Mouse (Mus musculus) heart, adult 11 months (tissue): ENCODE results near the gene C2cd2l.
A peak's percentile ranks its signal among the peaks of the same experiment; 100 is the strongest.
"Not testable (repeated sequence)": the region's sequence is repeated elsewhere in the genome, so short reads cannot be mapped to it uniquely, and the experiment has no call there.

Source experiments
- DNase-seq: peaks from one replicate; pipeline ENCODE4 v3.0.0; 2022

Gene C2cd2l

DNA sequence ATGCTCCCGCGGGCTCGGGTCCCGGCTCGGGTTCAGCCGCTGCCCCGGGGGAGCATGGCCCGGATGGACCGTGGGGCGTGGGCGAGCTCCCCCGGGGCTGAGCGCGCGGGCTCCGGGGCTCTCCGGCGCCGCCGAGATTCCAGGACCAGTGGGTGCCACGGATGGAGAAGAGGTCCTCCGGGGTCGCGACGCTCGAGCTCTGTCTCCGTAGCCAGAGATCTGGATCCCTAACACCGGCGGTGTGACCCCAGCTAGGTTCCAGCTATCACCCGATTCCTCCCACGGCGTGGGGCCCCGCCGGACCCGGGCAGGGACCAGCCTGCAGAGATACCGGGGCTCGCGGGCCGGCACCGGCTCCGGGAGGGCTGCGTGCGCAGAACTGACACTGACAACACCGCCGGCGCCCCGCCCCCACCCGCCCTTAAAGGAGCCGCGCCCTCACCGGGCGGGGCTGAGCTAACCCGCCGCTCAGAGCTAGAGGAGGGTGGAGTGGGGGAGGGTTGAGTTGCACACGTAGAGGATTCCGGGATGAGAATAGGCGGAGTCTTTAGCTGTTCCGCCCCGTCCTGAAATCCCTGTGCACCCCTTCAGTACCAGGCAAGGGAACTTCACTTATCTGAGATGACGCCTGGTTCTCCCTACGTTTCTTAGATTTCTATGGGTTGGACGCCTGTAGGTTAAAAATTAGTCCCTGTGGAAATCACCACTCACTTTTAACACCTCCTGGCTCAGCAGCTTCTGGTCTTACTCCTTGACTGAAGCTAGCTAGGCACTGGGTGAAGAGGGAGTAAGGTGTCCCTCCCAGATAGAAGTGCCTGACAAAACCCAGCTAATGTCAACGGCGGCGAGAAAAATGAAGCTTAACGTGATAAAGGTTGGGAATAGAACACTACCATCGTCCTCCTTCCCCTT is at the start of gene C2cd2l:
TSS of gene C2cd2l (minus strand) at position 399 of the 912 bp plus-strand sequence.
- peak; percentile 99 for DNase-seq

DNA sequence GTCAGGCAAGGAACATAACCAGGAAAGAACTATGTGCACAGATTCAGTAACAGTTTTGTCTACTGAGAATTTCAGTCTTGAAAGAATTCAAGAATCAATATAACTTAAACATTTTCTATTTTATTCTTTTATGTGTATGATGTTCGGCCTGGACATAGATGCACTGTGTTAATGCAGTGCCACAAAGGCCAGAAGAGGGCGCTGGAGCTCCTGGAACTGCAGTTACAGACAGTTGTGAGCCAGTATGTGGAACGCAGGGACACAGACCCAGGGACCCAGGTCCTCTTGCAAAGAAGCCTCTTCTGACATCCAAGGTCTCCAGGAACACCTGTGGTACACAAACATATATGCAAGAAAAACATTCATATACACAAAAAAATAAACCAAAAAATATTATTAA is 44.4 kb upstream of the C2cd2l start:
- no peak for DNase-seq

DNA sequence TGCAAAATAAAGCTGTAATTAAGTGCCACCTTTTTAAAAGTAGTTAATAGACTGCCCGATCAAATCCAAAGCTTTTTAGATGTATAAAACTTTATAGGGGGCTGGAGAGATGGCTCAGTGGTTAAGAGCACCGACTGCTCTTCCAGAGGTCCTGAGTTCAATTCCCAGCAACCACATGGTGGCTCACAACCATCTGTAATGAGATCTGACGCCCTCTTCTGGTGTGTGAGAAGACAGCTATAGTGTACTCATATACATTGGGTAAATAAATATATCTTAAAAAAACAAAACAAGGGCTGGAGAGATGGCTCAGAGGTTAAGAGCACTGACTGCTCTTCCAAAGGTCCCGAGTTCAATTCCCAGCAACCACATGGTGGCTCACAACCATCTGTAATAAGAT is 41.8 kb upstream of the C2cd2l start:
- DNase-seq, result not testable (repeated sequence)

DNA sequence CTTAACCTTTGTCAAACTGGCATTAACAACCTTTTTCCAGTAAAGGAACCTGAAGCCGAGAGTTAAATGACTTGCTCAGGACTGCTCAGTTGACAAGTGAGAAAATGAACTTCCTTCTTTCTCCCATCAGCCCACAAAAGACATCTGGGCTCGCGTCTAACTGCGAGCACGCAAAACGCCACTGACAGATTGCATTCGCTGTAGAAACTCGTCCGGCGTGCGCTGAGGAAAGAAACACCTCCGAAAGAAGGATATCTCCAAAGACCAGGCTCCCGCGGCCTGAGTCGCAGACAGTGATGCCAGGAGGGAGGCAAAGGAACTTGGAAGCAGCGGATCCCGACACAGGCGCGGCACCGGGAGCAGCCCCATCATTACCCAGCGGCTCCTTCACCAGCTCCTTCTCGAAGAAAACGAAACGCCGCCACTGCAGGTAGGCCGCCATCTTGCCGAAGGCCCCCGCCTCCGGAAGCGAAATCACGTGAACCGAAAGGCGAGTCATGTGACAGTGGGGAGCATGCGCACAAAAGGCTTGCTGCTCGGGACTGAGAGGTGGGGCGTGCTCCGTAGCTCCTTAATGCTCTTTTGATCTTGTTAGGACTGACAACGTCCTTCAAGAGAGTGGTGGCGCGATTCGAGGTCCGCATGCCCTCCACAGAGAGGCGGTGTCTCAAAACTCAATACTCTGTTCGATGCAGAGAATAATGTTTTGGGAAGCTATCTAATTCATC is 41.3 kb upstream of the C2cd2l start, which contains the start of gene Vps11:
TSS of gene Vps11 (minus strand) at position 481 of the 728 bp plus-strand sequence.
- DNase-seq, result peak; percentile 99

DNA sequence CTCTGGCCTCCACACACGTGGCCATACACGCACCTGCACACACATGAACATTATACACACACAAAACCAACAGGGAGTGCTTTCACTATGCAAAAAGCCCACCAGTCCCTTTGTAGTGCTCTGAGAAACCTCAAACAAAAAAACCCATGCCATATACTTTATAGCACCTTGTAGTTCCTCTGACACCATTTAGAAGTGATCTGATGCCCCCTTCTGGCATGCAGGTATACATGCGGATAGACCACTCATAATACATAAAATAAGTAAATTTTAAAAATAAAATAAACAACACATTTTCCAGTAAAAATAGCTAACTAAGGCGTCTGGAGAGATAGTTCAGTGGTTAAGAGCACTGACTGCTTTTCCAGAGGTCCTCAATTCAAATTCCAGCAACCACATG is 37.1 kb upstream of the C2cd2l start:
- DNase-seq, result no peak

DNA sequence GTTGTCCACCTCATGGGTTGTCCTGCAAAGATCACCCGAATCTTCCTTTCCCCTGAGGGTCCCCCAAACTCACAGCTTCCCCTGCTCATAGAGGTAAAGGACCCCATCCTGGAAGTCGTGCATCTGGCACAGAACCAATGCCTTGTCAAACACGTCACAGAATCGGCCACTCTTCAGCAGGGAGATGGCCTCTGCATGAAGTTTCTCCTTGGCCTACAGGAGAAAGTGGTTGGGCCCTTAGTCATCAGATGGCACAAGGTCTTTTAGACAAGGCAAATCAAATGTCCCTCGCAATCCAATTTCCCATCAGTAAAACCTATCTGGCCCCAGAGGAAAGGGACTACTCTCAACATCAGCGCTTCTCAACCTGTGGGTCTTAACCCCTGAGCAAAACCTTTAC is 33.1 kb upstream of the C2cd2l start:
- peak; percentile 85 for DNase-seq

DNA sequence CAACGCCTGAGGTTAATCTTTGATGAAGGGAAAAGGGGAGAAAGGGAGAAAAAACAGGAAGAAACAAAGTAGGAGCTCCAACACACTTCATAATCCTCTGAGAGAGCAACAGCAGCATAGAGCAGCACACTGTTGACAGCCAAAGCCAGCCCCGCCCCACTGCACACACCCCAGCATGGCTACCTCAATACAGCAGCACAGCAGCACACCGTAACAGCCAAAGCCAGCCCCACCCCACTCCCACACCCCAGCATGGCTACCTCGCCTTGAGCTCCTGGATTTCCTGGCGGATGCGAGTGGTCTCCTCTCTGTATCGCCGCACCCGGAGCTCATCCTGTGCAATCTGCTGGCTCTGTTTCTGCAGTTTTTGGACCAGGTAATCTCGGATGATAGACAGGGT is 32.3 kb upstream of the C2cd2l start:
- no peak for DNase-seq

DNA sequence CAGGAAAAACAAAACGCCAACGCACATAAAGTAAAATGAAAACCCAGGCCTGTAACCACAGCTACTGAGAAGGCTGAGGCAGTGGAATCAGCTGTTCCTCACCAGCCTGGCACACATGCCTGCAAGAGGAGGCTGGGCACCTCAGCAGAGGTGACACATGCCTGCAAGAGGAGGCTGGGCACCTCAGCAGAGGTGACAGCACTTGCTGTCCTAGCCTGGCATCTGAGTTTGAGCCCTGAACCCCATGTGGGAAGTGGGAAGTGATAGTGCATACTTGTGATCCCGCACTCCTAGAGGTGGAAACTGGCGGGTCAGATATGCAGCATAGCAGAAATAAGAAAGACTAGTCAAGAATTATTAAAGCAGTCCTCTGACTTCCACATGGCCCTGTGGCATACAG is 31.3 kb upstream of the C2cd2l start:
- DNase-seq, result peak; percentile 88

DNA sequence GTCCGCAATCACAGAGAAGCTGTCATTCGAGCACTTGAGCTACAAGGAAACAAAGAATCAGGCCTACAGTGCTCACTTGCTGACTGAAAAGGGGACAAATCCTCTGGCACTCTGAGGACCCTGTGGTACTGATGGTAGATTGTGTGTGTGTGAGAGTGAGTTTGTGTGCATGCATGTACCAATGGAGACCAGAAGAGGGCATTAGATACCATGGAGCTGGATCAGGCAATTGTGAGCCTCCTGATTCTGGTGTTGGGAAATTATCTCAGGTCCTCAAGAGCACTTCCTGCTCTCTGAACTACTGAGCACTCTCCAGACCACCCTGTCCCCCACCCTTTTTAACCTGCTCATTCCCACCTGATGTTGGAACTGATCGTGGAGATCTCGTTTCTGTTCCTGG is 28.5 kb upstream of the C2cd2l start:
- DNase-seq, result no peak

DNA sequence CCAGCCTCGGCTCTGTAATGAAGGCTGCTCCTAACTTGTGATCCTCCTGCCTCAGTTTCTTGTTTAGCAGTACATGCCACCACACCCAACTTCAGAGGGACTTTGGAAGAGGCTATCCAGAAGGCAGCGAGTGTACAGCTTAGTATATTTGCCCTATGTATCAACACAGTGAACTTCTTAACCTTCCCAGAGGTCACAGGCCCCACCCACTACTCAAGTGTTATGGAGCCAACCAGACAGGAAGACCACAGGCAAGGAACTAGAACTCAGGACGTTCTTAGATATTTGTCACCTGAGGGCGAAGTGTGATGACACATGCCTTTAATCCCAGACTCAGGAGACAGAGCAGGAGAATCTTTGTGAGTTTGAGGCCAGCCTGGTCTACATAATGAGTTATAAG is 27.5 kb upstream of the C2cd2l start:
- DNase-seq, result peak; percentile 80

DNA sequence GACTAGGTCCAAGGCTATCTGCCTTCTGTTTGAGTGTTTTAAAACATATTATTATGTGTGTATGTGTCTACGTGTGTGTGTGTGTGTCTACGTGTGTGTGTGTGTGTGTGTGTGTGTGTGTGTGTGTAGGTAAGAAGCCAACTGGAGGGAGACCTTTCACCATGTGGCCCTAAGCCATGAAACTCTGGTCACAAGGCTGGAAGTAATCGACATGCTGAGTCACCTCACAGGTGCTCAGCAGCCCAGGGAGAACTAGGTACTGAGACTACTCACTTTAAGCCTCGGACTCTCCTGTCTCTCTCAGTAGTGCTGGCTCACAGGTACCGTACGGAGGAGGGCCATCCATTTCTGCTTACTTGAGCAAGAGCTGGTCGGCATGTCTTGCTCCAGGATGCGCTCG is 27.1 kb upstream of the C2cd2l start:
- DNase-seq, result no peak

DNA sequence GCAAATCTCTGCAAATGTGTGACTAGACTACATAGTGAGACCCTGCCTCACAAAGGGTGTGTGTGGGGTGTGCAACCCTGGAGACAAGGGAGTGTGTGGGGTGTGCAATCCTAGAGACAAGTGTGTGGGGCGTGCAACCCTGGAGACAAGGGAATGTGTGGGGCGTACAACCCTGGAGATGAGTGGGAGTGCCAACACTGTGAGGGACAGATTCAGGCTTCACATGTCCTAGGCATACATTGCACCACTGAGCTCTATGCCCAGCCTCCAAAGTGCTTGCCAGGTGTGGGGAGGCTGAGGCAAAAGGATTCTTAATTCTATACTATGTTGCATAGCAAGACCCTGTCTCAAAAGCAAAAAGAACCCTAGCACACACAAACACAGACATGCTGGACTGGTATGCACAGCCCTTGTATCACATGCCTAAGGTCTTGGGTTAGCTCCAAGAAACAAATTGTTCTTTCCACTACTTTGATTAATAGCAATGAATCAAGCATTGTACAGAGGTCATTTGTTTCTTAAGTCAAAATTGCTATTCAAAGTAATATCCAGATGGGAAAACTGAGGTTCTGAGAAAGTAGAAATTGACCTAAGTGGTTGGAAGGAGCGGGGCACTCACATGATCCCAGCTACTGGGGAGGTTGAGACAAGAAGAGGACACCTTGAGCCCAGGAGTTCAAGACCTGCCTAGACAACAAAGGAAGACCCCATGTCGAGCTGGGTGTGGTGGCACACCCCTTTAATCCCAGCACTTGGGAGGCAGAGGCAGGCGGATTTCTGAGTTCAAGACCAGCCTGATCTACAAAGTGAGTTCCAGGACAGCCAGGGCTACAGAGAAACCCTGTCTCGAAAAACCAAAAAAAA is 25.7 kb upstream of the C2cd2l start:
- DNase-seq, result peak; percentile 88

DNA sequence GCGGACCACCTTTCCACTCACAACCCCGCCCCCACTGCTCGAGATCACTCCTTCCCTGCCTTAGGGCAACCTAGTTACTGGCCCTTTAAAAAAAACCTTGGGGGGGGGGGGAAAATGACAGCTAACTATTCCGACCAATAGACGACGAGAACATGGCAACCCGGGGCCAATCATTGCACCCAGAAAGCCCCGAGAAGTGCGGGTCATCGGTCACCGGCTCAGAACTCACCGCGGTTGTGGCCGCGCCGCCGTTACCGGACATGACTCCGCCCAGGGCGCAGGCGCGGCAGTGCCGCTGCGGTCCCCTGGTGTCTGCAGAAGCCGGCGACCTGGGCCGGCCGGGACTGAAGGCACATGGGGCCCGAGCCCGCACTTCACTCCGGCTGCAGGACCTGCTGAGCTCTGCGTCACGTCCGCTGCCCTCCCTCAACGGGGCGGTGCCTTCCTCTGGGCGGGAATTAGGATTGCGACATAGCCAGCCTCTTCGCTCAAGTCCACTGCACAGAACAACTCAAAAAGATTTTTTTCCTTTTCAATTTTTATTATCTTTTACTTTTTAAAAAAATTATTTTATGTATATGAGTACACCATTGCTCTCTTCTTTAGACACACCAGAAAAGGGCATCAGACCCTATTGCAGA is 23.8 kb upstream of the C2cd2l start, which contains the start of gene Hmbs:
TSS of gene Hmbs (minus strand) at position 448 of the 641 bp plus-strand sequence.
- peak; percentile 99 for DNase-seq

DNA sequence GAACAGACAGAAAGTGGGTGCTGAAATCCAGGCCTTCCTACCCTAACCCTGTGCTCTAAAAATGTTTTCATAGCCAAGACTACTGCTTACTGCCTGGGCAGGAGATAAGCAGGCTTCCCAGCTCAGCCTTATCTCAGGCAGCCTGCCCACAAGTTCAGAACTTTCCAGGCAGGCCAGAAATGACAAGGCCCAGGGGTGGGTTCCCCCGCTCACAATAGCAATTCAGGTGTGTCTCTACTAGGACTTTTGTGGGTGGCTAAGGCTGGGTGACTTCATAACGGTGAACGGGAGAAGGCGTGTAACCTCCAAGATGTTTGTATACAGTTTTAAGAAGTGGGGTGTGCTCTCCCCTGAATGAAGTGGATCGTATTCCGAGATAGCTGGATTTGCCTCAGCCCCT is 23.2 kb upstream of the C2cd2l start:
- DNase-seq, result peak; percentile 96

DNA sequence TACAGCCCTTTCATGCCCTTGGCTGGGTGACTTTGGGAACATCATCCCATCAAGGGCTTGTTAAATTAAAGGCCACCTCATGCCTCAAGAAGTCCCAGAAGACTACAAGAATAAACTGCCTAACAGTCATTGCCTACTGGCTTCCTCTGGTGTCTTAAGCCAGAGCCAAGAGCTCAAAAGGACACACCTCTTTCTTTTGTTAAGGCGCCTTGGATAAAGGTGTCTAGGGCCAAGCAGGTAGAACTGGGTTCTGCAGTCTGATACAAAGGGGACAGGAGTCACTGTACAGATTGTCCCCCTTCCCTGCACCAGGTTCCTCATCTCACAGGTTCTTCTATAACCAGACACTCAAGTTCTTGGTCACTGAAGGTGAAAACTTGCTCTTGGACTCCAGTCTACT is 22.5 kb upstream of the C2cd2l start:
- DNase-seq, result peak; percentile 85

DNA sequence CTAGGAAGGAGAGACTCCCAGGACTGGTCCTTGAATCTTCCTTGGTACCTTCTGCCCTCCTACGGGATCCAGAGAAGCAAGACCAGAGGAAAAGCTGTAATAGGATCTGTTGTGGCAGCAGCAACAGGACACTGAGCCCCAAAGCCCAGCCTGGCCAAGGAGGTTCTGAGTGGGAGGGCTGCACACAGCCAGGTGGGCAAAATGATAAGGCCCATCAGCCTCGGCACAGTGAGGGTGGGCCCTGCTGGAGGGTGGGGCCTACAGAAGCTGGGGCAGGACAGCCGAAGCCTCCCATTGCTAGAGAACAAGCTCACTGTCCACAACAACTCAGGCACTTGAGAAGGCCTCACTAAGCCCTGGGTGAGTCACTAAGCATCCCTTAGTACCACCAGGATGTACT is 22.1 kb upstream of the C2cd2l start:
- peak; percentile 85 for DNase-seq

DNA sequence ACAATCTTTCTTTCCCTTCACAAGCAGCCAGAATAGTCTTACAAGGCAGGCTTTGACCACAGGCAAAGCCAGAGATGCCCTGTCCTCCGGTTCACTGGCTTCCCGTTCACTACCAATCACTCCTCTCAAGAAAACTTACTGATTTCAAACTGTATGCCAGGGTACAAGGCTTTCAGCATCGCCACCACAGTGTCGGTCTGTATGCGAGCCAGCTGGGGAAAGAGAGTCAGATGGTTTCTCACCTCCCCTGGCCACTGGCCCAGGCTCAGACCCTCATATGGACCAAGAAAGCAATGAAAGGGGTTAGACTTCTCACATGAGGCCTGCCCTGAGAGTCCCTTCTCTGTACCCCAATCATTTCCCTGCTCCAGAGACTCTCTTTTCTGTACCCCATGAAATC is 21.4 kb upstream of the C2cd2l start:
- DNase-seq, result peak; percentile 84

DNA sequence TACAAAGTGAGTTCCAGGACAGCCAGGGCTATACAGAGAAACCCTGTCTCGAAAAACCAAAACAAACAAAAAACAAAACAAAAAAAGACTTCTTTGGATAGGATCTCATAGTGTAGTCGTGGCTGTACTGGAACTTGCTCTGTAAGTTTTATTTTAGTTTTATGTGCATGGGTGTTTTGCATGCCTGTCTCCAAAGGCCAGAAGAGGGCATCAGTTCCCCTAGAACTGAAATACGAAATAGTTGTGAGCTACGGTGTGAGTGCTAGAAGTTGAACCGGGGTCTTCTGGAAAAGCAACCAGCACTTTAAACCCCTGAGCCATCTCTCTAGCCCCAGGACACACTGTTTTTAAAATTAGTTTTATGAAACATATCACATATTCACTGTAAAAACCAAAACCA is 18.5 kb upstream of the C2cd2l start:
- DNase-seq, result no peak

DNA sequence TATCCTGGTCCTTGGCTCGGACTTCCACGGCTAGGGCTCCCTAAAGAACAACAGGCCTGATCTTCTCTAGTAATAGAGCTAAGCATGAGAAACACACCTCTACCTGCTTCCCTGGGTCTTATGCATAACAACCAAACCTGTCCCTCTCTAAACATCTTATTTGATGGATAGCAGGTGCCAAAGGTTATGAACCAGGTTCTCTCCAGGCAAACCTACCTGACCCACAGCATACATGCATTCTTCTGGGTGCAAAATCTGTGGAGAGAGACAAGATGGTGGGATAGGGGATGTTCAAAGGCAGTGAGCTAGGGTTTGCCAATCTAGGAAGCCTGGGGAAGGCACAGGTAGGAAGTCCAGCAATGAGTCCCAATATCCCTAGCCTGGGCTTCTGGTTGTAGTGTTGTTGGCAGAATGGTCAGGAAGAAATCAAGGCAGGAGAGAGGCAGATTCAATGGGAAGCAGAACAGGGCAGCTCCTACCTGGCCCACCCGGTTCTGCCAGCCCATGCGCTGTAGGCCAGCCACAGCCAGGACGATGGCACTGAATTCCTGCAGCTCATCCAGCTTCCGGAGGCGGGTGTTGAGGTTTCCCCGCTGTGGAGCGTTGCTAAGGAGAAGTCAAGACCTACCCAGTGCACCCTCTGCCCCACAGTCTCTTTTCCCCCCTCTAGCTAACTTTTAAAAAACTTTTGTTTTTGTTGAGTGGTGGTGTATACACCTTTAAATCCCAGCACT is 17.5 kb upstream of the C2cd2l start:
- no peak for DNase-seq

DNA sequence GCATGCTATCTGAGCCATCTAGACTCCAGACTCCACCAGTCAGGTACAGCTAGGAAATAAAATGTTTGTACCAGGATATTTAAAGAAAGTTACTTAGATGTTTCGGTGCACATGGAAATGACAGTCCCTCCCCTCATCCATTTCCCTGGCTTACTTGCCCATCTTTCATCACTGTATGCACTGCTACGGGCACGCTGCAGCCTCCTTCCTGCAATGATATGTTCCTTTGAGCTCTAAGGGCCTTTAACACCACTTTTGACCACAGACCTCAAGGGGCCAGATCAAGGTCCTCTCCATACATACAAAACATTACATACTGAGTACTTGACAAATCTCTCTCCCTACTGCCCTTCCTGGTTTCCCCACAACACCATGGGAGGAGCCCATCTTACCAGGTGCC is 16.9 kb upstream of the C2cd2l start:
- DNase-seq, result no peak

DNA sequence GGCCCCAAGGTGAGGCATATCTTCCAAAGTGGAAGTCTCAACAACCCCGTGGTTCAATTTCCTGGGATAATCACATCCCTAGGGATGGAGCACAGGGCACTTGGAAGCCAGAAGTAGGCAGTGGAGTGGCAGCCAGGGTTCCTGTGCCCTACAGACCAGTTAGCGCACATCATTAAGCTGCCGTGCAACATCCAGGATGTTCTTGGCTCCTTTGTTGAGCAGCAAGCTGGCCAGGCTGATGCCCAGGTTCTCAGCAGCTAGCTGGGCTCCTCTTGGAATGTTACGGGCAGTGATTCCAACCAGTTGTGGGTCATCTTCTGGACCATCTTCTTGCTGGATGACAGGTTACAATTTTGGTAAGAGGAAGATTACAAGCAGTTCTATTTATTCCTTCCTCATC is 16.4 kb upstream of the C2cd2l start:
- DNase-seq, result not testable (repeated sequence)

DNA sequence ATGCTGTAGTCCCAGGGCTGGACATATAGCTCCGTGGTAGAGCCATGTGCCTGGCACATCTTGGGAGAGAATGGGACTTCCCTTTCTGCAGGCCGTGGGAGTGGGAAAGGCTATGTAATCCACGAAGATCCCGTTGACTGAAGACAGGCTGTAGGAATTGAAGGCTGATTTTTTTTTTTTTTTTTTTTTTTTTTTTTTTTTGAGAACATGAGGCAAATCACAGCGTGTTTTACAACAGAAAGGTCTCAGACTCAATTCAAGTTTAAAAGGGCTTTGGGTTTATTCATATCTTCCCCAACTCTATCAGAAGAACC is 16.0 kb upstream of the C2cd2l start:
- DNase-seq, result no peak
